Mouse (Mus musculus): Measurements from ENCODE around the gene Gm49630. TPM values are rescaled to one million over a fixed set of nuclear protein-coding genes. Genes with fewer than 3 reads are reported as not detected.
"Not testable (repeated sequence)": the region's sequence is repeated elsewhere in the genome, so short reads cannot be mapped to it uniquely, and the experiment has no call there.

Gene Gm49630
- total RNA-seq (2021): not detected

GRCm38 (mm10) chr17:7371879-7372278 lies at the start of gene Gm49630:
TSS of gene Gm49630 (minus strand) at chr17:7371979.
- not testable (repeated sequence) for DNase-seq

DNA sequence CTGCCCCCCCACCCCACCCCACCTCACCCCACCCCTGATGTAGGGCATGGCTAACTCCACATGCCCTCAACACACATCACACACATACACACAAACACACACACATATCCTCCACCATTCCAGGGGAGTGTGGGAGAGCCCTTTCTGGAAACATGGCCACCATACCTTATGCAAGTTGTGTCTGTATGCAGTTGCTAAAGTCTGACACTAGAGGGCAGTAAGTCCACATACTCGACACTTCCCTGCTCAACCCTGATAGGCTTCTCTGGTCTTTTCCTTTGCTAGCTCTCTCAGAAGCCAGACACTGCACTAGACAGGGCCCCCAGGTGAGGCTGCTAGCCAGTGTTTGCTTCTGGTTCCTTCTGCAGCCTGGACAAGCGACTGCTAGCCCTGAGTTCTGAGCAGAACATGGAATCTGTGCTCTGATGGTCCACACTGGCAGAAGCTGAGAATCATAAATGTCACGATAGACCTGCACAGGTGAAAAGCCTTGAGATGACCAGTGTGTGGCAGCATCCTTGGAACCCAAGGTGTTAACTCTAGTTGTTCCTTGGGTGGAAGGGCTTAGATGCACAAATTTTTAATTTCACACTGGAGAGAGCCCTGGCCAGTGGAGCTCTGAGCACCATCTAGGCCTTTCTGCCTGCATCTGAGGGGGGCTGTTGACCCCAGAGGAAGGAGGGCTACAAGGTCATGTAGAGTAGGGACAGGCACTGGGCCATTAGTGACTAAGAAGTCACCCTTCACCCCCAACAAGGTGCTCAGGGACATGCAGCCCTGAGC lies 48.6 kb upstream of the Gm49630 start:
- DNase-seq: not testable (repeated sequence)

DNA sequence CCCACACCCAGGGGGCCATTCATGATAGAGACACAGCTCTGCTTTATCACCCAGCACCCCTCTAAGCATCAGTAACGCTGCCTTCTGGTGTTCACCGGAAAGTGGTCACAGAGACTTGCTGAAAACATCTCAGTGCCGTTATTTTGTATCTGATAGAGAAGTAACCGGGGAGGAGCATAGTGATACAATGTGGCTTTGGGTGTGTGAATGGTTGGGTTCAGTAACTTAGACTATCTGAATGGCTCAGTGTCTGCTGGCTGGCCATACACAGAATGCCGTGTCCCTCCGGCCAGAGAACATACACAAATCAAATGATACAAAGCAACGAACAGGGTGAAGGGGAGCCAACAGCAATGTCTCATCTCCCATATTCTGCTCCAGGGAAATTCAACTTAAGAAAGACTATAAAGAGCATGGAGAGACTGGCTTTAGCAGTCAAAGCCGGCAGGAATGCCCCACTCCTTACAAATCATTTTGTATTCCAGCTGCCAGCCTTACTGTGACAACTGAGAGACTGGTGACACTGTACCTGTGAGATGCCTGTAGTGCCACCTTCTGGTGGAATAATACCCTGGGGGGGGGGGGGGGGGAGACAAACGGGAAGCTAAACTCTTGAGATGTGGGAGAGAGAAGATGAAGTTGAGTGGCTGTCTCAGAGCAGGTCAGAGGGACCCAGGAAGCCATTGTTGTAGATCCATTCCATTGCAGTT lies 43.0 kb upstream of the Gm49630 start:
- not testable (repeated sequence) for DNase-seq

- DNase-seq: not testable (repeated sequence)
These were observed 41.6 kb upstream of the Gm49630 start for GRCm38 (mm10) chr17:7413336-7413735.

- DNase-seq: not testable (repeated sequence)
These were observed 28.0 kb upstream of the Gm49630 start for GRCm38 (mm10) chr17:7399770-7400169.

DNA sequence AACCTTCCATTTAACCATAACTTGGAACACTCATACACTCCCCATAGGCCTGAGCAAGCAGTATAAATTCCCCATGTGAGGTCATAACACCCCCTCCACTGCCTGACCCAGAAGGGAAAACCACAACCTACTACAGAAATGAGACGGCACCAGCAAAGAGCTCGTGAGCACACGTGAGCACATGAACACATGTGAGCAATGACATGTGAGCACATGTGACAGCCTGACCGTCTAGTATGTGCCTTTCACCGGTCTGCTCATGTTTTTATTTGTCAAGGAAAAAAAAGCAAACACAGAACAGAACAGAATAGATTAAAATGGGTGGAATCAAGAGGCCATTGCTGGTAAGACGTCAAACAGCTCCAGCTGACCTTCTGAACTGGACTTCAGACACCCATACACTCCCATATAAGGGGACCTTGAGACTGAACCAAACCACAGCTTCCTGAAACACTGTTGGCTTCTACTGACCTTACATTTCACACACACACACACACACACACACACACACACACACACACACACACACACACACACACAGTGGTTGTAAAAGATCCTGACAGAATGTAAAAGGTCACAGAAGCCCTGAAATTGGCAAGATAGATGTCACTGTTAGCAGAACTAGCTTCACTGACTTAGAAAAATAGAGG lies 26.5 kb upstream of the Gm49630 start:
- DNase-seq: not testable (repeated sequence)

- not testable (repeated sequence) for DNase-seq
These were observed 25.3 kb upstream of the Gm49630 start for GRCm38 (mm10) chr17:7397079-7397478.

DNA sequence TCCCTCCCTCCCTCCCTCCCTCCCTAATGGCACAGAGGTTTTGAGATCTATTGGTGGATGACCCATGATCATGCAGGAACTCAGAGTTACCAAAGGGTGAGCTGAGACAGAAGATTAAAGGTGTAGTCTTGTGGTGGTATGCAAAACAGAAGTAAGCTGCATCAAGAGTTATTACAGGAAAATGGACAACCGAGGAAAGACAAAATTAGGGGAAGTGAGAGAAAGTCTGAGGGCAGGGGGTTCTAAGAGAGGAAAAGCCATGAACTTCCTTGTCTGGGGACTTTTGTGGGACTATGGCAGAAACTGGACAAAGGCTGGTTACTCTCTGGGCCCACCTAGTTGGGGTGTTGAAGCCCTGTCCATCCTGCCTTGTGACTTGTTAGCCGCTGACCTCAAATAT lies 24.5 kb upstream of the Gm49630 start:
- not testable (repeated sequence) for DNase-seq

GRCm38 (mm10) chr17:7395671-7396070 lies 23.9 kb upstream of the Gm49630 start:
- not testable (repeated sequence) for DNase-seq

DNA sequence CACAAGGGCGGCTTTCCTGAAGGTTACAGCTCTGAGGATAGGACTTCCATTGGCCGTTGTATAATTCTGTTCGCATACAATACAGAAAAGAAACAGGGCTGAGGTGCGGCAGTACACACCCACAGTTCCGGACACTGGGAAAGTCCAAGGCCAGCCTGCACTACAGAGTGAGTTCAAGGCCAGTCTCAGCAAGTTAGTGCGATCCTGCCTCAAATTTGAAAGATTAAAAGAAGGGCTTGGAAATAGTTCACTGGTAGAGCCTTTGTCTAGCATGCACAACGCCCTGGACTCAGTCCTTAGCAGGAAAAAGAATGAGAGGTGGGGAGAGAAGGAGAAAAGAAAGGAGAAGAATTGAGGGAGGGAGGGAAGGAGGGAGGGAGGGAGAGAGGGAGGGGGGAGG lies 23.3 kb upstream of the Gm49630 start:
- DNase-seq: not testable (repeated sequence)

- peak; percentile 19 to 34 for DNase-seq
These were observed 18.1 kb upstream of the Gm49630 start for GRCm38 (mm10) chr17:7389898-7390297.

DNA sequence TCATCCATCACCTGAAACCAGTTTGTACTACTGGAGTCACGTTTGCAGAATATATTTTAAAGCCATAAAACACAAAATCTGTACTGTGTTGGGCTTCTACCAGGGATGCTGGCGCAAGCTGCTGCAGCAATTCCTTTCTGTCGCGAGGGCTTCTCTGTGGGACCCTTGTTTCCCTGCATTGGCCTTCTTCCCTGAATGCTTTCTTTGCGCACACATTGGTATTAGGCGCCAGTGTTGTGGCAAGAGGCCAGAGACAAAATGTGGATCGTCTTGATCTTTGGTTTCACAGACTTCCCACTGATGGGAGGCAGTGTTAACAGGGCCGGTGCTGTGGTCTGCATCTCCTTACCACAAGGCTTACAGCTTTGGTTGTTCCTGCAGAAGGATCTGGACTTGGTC lies 17.2 kb upstream of the Gm49630 start:
- not testable (repeated sequence) for DNase-seq

- not testable (repeated sequence) for DNase-seq
These were observed 16.7 kb upstream of the Gm49630 start for GRCm38 (mm10) chr17:7388341-7388957.

GRCm38 (mm10) chr17:7386016-7386415 lies 14.2 kb upstream of the Gm49630 start:
- not testable (repeated sequence) for DNase-seq

GRCm38 (mm10) chr17:7385364-7385763 lies 13.6 kb upstream of the Gm49630 start, which contains the start of gene Unc93a2:
TSS of gene Unc93a2 (minus strand) at chr17:7385464.
- not testable (repeated sequence) for DNase-seq

DNA sequence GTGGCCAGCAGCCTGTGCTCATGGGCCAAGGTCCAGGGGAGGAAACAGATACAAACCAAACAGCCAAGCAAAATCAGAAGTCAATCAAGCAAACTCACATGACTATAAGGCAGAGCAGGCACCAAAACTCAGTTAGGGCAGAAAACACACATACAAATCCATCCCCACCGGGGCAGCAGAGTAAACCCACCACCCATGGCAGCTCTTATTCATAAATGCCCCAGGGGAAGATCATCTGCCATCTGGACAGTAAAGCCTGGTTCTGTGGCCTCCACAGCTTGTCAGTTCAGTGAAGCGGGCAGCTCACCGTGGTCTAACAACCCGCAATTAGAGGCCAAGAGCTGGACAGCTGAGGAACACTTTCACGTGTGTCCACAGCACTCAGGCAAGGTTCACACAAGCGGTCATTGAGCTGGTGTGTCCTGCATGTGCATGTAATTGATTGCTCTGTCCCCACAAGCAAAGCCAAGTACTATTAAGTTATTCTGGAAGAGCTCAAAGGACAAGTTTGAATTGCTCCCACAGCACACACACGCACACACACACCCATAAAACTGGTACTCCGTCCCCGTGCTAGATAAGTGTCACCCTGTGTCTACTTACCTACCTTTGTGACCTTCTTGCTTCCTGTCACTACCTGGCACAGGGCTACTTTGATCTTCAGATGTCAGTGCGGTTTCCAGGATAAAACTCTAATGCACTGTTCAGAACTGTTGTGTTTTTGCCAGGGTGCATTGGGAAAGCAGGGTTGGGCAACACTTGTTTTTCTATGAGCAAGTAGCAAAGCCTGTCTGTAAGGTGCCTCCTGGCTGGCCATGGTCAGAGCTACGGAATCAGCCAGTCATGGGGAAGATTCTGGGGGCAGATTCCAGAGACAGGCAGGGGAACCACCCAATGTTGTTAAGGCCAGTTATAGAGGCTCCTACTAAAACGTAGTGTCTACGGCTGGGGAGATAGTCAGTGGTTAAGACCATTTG lies 11.7 kb upstream of the Gm49630 start:
- DNase-seq: not testable (repeated sequence)

DNA sequence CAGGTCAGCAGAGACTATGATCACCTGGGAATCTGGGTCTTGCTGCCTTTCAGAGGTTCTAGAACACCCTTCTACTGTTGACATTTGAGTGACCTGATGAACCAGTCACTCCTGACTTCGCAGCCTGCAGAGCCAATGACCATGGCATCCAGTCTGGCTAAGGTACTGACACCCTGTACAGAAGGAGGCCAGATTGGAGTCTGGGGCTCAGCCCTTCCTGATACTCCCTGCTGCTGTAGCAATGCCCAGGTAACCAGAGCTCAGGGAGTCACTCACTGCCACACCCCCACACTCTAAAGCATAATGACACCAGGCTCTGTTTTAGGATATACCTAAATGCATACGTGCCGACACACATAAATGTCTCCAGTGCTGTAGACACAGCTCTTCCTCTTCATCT lies 10.9 kb upstream of the Gm49630 start:
- not testable (repeated sequence) for DNase-seq

- DNase-seq: not testable (repeated sequence)
These were observed 6.1 kb upstream of the Gm49630 start for GRCm38 (mm10) chr17:7377907-7378306.

- not testable (repeated sequence) for DNase-seq
These were observed 5.3 kb upstream of the Gm49630 start for GRCm38 (mm10) chr17:7376951-7377700.

DNA sequence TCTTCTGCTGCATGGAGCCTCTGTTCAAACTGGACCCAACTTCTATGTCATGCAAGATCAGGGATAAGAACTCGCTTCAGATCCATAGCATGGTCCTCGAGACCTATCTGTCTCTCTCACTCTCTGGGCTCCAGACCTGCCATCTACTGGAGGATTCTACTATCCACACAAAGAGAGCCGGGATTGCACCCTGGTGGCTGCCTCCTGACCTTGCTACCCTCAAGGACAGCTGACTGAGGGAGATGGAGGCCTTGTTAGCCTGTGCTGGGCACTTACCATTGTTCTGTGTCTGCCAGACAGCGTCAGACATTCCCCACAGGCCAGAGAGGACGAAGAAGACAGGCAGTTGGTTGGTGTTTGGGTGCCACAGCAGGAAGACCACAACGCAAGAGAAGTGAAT lies 2.4 kb downstream of the Gm49630 start:
- DNase-seq: not testable (repeated sequence)

All from layer of hippocampus, postnatal 36 days (tissue).